Mouse (Mus musculus): ENCODE data around the gene Tnnt3. TPM values are rescaled to one million over a fixed set of nuclear protein-coding genes. Genes with fewer than 3 reads are reported as not detected.

Gene Tnnt3
- 42.0 and 73.4 TPM in 2 replicates for polyA plus RNA-seq (2011; ENCODE audit: insufficient read depth, insufficient read length, low replicate concordance, missing spikeins)

- H3K27ac ChIP-seq (ENCODE audit: control insufficient read depth, insufficient read depth, low read depth, low read length, poor library complexity), result no peak within 1 kb of the TSS
- no peak for TF ChIP-seq CTCF (IDR thresholded peaks at IDR 0.05; ENCODE audit: control insufficient read depth, insufficient read depth, low read length)
- no peak for TF ChIP-seq POLR2A (IDR thresholded peaks at IDR 0.05; ENCODE audit: borderline replicate concordance, control insufficient read depth, low read depth, low read length)
- WGBS, result 81% methylated on average over 2 of the region's 2 CpGs
- H3K4me3 ChIP-seq (replicated peaks; ENCODE audit: control insufficient read depth, low read depth, low read length), result no peak within 1 kb of the TSS
- H3K4me1 ChIP-seq (ENCODE audit: control insufficient read depth, insufficient read depth, low read length), result no peaks in the 10 kb centered on the region
Measured at GRCm38 (mm10) chr7:142498575-142498974, at the start of gene Tnnt3. Gene Tnnt3 (plus strand): TSS chr7:142498836.

DNA sequence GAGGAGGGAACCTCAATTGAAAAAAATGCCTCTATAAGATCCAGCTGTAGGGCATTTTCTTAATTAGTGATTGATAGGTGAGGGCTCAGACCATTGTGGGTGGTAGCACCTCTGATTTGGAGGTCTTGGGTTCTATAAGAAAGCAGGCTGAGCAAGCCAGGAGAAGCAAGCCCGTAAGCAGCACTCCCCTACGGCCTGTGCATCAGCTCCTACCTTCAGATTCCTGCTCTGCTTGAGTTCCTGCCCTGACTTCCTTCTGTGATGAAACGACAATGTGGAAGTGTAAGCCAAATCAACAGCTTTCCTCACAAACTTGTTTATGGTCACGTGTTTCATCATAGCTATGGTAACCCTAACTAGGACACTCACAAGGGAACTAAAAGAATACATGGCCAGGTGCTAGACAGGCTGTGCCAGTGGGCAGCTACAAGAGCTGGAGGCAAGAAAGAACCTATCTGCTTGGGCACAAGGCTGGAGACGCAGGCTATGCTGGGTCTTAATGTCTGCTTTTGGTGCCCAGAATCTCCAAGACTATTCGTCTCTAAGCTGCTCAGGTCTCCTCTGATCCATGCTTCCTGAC lies 49.5 kb upstream of the Tnnt3 start:
- Histone ChIP-seq H3K4me3 (replicated peaks; ENCODE audit: control insufficient read depth, low read depth, low read length) (no peak overlapping the region), H3K27ac (ENCODE audit: control insufficient read depth, insufficient read depth, low read depth, low read length, poor library complexity) (no peak overlapping the region), H3K4me1 (ENCODE audit: control insufficient read depth, insufficient read depth, low read length) (peaks cover 4% of the 10 kb centered on the region; the same call in 1 of the 2 replicates)
- 44% methylated on average over 6 of the region's 6 CpGs for WGBS
- no peak for TF ChIP-seq POLR2A (IDR thresholded peaks at IDR 0.05; ENCODE audit: borderline replicate concordance, control insufficient read depth, low read depth, low read length)
- TF ChIP-seq CTCF (IDR thresholded peaks at IDR 0.05; ENCODE audit: control insufficient read depth, insufficient read depth, low read length), result no peak

GRCm38 (mm10) chr7:142454706-142455105 lies 43.9 kb upstream of the Tnnt3 start:
- Histone ChIP-seq H3K27ac (ENCODE audit: control insufficient read depth, insufficient read depth, low read depth, low read length, poor library complexity) (no peak overlapping the region), H3K4me3 (replicated peaks; ENCODE audit: control insufficient read depth, low read depth, low read length) (no peak overlapping the region), H3K4me1 (ENCODE audit: control insufficient read depth, insufficient read depth, low read length) (peaks cover 6% of the 10 kb centered on the region; the same call in 1 of the 2 replicates)
- no peak for TF ChIP-seq CTCF (IDR thresholded peaks at IDR 0.05; ENCODE audit: control insufficient read depth, insufficient read depth, low read length)
- no peak for TF ChIP-seq POLR2A (IDR thresholded peaks at IDR 0.05; ENCODE audit: borderline replicate concordance, control insufficient read depth, low read depth, low read length)
- 77% methylated on average over 1 of the region's 1 CpGs for WGBS

DNA sequence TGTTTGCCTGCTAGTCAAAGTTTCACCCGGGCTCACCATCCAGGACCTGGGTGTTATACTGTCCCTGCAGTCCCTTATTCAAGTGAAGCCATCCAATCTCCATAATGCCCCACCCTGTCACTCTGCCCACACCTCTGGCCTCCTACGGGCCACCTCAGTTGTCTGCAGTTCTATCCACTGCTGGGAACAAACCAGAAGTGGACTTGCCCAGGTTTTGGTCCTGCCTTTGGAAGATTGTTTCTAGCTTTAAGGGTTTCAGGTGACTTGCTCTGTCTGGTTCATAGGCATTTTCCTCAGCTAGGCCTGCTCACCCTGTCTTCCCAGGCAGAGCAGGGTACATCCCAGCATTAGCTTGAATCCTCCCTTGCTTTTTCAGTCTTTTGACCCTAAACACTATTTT lies 43.4 kb upstream of the Tnnt3 start:
- no peak overlapping the region for H3K27ac ChIP-seq (ENCODE audit: control insufficient read depth, insufficient read depth, low read depth, low read length, poor library complexity)
- WGBS, result 63% methylated on average over 2 of the region's 2 CpGs
- no peak overlapping the region for H3K4me3 ChIP-seq (replicated peaks; ENCODE audit: control insufficient read depth, low read depth, low read length)
- TF ChIP-seq CTCF (IDR thresholded peaks at IDR 0.05; ENCODE audit: control insufficient read depth, insufficient read depth, low read length) (no peak), POLR2A (IDR thresholded peaks at IDR 0.05; ENCODE audit: borderline replicate concordance, control insufficient read depth, low read depth, low read length) (no peak)
- H3K4me1 ChIP-seq (ENCODE audit: control insufficient read depth, insufficient read depth, low read length), result peaks cover 10% of the 10 kb centered on the region

- Histone ChIP-seq H3K4me3 (replicated peaks; ENCODE audit: control insufficient read depth, low read depth, low read length) (no peak overlapping the region), H3K27ac (ENCODE audit: control insufficient read depth, insufficient read depth, low read depth, low read length, poor library complexity) (no peak overlapping the region), H3K4me1 (ENCODE audit: control insufficient read depth, insufficient read depth, low read length) (peaks cover 10% of the 10 kb centered on the region)
- WGBS, result 84% methylated on average over 3 of the region's 3 CpGs
- TF ChIP-seq CTCF (IDR thresholded peaks at IDR 0.05; ENCODE audit: control insufficient read depth, insufficient read depth, low read length), result no peak
- no peak for TF ChIP-seq POLR2A (IDR thresholded peaks at IDR 0.05; ENCODE audit: borderline replicate concordance, control insufficient read depth, low read depth, low read length)
Measured at GRCm38 (mm10) chr7:142456806-142457205, 41.8 kb upstream of the Tnnt3 start.

GRCm38 (mm10) chr7:142457227-142457811 lies 41.3 kb upstream of the Tnnt3 start:
- Histone ChIP-seq H3K27ac (ENCODE audit: control insufficient read depth, insufficient read depth, low read depth, low read length, poor library complexity) (peak overlapping the region; percentile 19; the same call in 1 of the 2 replicates), H3K4me3 (replicated peaks; ENCODE audit: control insufficient read depth, low read depth, low read length) (no peak overlapping the region)

GRCm38 (mm10) chr7:142458026-142458425 lies 40.6 kb upstream of the Tnnt3 start:
- TF ChIP-seq CTCF (IDR thresholded peaks at IDR 0.05; ENCODE audit: control insufficient read depth, insufficient read depth, low read length) (no peak), POLR2A (IDR thresholded peaks at IDR 0.05; ENCODE audit: borderline replicate concordance, control insufficient read depth, low read depth, low read length) (no peak)
- Histone ChIP-seq H3K4me3 (replicated peaks; ENCODE audit: control insufficient read depth, low read depth, low read length) (no peak overlapping the region), H3K27ac (ENCODE audit: control insufficient read depth, insufficient read depth, low read depth, low read length, poor library complexity) (peak overlapping the region; percentile 19; the same call in 1 of the 2 replicates), H3K4me1 (ENCODE audit: control insufficient read depth, insufficient read depth, low read length) (peaks cover 13% of the 10 kb centered on the region)
- 26% methylated on average over 2 of the region's 2 CpGs for WGBS

More at GRCm38 (mm10) chr7:142457227-142457811, 41.3 kb upstream of the Tnnt3 start:
- TF ChIP-seq POLR2A (IDR thresholded peaks at IDR 0.05; ENCODE audit: borderline replicate concordance, control insufficient read depth, low read depth, low read length) (no peak), CTCF (IDR thresholded peaks at IDR 0.05; ENCODE audit: control insufficient read depth, insufficient read depth, low read length) (no peak)
- peaks cover 10% of the 10 kb centered on the region for H3K4me1 ChIP-seq (ENCODE audit: control insufficient read depth, insufficient read depth, low read length)
- 16% methylated on average over 3 of the region's 3 CpGs for WGBS

DNA sequence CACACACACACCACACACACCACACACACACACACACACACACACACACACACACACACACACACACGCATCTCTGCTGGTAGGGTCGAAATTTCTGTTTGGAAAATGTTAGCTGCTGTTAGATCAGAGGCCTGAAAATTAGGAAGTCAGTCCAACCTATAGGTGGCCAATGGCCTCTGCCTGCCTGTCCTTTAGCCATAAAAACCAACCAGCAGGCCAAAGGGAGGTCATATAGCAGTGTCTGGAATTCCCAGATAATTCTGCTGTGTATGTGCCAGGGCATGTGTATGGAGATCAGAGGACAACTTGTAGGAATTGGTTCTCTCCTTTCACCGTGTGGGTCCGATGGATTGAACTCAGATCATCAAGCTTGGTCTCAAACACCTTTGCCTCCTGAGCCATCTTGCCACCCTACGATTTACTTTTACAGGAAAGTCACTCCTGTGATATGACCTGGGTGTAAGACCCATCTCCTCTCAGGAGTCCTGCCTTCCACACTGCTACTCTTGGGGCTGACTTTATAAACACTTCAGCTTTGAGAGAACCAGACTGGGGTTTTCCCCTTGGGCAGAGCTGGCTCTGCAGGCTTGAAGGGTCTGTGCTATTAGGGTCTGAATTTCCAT lies 39.8 kb upstream of the Tnnt3 start:
- Histone ChIP-seq H3K27ac (ENCODE audit: control insufficient read depth, insufficient read depth, low read depth, low read length, poor library complexity) (no peak overlapping the region; the same call in 1 of the 2 replicates), H3K4me3 (replicated peaks; ENCODE audit: control insufficient read depth, low read depth, low read length) (no peak overlapping the region), H3K4me1 (ENCODE audit: control insufficient read depth, insufficient read depth, low read length) (peaks cover 15% of the 10 kb centered on the region)
- WGBS, result 73% methylated on average over 5 of the region's 5 CpGs
- TF ChIP-seq CTCF (IDR thresholded peaks at IDR 0.05; ENCODE audit: control insufficient read depth, insufficient read depth, low read length), result no peak
- no peak for TF ChIP-seq POLR2A (IDR thresholded peaks at IDR 0.05; ENCODE audit: borderline replicate concordance, control insufficient read depth, low read depth, low read length)
